Mouse (Mus musculus): ENCODE measurements around the gene C1ra. TPM values are rescaled to one million over a fixed set of nuclear protein-coding genes. Genes with fewer than 3 reads are reported as not detected.
"Not testable (repeated sequence)": the region's sequence is repeated elsewhere in the genome, so short reads cannot be mapped to it uniquely, and the experiment has no call there.

C1ra gene
- polyA plus RNA-seq, 1 experiment from 2014 or later = 7.5 TPM

DNA sequence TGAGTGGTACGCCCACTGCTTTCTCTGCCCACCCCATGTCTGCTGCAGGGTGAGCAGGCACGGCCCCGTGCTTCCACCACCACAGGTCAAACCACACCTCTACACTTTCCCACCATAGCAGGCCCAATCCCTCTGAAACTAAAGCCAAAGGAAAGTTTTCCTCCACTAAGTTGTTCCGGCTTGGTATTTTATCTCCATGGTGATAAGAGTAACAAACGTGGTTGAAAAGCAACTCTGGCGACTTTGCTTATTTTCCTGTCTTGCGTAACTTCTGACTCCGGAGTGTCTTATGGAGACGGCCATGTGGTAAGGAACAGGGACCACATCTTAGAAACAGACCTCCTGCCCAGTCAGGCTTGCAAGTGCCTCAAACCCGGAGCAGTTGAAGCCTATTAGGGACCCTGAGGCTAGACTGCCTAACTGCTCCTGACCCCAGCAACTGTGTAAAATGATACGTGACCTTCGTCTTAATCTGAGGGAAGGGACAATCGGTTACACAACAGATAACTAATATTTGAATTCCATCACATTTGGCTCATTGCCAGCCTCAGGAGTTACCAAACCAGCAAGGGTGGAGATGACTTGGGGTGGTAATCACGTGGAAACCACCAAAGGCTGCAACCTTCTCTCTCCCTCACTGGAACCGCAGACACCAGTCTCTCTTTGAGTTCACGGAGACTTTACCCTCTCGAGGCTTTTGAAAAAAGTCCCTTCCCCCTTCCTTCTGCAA lies 34.1 kb upstream of the C1ra start:
- H3K4me2 ChIP-seq (replicated peaks; ENCODE audit: low read depth) = peak overlapping the region; percentile 48
- H3K27me3 ChIP-seq (replicated peaks; ENCODE audit: control insufficient read depth, insufficient read depth, low read length) = no peaks in the 10 kb centered on the region
- no peaks in the 10 kb centered on the region for H3K36me3 ChIP-seq (ENCODE audit: control insufficient read depth, insufficient read depth)
- H3K4me1 ChIP-seq (replicated peaks; ENCODE audit: control insufficient read depth, insufficient read depth, low read length) = peaks cover 6% of the 10 kb centered on the region
- peak; percentile 75 for ATAC-seq
- H3K9me3 ChIP-seq (ENCODE audit: control insufficient read depth) = no peaks in the 10 kb centered on the region
- 18% methylated on average over 17 of the region's 17 CpGs for WGBS
- no peak overlapping the region for H3K9ac ChIP-seq (ENCODE audit: low read depth, low read length)
- H3K4me3 ChIP-seq (ENCODE audit: low read depth, low read length) = no peak overlapping the region
- TF ChIP-seq CTCF (IDR thresholded peaks at IDR 0.05; ENCODE audit: low read depth) = no peak
- peak overlapping the region; percentile 58 for H3K27ac ChIP-seq (ENCODE audit: low read depth, low read length)

DNA sequence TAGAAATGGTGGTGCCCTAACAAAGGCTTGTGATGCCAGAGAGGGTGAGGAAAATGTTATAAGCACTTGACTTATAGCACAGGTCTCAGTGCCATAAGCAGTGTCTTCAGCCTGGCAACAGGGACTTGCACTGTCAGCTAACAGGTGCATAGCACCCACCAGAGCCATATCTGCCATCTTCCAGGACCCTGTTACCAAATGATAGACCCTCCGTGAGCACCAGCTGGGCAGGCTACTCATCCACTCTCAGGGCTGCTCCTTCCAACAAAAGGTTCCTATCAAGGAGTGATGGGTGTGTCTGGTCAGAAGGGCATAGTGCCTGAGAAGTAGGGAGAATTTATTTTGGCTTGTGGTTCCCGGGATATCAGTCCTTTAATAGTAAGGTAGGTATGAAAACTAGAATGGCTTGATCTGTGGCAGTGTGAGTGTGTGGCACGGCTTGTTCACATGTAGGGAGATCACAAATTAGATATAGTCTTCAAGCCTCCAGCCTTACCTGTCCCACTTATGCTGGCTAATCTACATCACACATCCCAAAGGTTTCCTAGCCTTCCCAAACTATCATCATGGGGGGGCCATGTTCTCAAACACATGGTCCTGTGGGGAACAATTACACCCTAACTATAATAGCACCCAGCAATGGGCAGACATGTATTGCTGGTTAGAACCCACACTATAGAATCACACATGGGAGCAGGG lies 33.2 kb upstream of the C1ra start:
- no peaks in the 10 kb centered on the region for H3K36me3 ChIP-seq (ENCODE audit: control insufficient read depth, insufficient read depth)
- no peaks in the 10 kb centered on the region for H3K27me3 ChIP-seq (replicated peaks; ENCODE audit: control insufficient read depth, insufficient read depth, low read length)
- WGBS = 44% methylated on average over 3 of the region's 3 CpGs
- ATAC-seq = no peak
- H3K4me2 ChIP-seq (replicated peaks; ENCODE audit: low read depth) = peak overlapping the region; percentile 48; the same call in 1 of the 2 replicates
- H3K27ac ChIP-seq (ENCODE audit: low read depth, low read length) = no peak overlapping the region
- no peaks in the 10 kb centered on the region for H3K9me3 ChIP-seq (ENCODE audit: control insufficient read depth)
- no peak overlapping the region for H3K9ac ChIP-seq (ENCODE audit: low read depth, low read length)
- no peak for TF ChIP-seq CTCF (IDR thresholded peaks at IDR 0.05; ENCODE audit: low read depth)
- peaks cover 6% of the 10 kb centered on the region for H3K4me1 ChIP-seq (replicated peaks; ENCODE audit: control insufficient read depth, insufficient read depth, low read length)
- H3K4me3 ChIP-seq (ENCODE audit: low read depth, low read length) = no peak overlapping the region

DNA sequence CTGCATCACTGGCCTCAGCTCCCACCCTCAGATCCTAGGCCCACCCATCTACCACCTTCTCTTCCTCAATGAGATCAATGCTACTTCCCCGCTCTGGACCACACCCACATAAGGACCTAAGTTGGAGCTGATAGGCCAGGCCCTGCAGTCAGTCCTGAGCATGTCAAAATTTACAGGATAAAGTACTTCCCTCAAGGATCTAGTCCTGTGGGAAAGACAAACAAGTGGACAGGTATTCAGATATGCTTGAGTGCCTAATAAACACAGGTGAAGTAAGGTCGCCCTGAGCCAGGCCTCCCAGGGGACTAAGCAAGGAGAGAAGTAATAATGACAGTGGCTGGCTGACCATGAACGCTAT lies 32.7 kb upstream of the C1ra start:
- Histone ChIP-seq H3K27me3 (replicated peaks; ENCODE audit: control insufficient read depth, insufficient read depth, low read length) (no peaks in the 10 kb centered on the region), H3K4me2 (replicated peaks; ENCODE audit: low read depth) (no peak overlapping the region), H3K36me3 (ENCODE audit: control insufficient read depth, insufficient read depth) (no peaks in the 10 kb centered on the region), H3K27ac (ENCODE audit: low read depth, low read length) (no peak overlapping the region), H3K9ac (ENCODE audit: low read depth, low read length) (no peak overlapping the region), H3K4me1 (replicated peaks; ENCODE audit: control insufficient read depth, insufficient read depth, low read length) (peaks cover 6% of the 10 kb centered on the region), H3K4me3 (ENCODE audit: low read depth, low read length) (no peak overlapping the region), H3K9me3 (ENCODE audit: control insufficient read depth) (no peaks in the 10 kb centered on the region)
- ATAC-seq = no peak
- 53% methylated on average over 3 of the region's 3 CpGs for WGBS
- TF ChIP-seq CTCF (IDR thresholded peaks at IDR 0.05; ENCODE audit: low read depth) = no peak

DNA sequence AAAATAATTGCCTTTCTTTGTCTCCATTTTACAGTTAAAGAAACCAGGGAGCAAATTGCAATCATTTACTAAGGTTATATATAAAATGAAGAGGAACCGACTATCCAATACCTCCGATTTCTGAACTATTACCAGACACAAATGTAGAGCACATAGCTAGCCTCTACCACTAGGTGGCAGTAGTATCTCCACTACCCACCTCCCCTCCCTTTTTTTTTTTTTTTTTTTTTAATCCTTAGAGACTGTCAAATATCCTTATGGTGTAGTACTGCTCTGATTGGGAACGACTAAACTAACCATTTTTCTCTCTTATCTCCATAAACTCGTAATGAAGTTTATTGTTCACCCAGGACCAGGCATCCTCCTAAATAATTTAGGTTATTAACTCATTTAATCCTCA lies 31.9 kb upstream of the C1ra start:
- H3K4me1 ChIP-seq (replicated peaks; ENCODE audit: control insufficient read depth, insufficient read depth, low read length) = peaks cover 6% of the 10 kb centered on the region
- no peak overlapping the region for H3K4me2 ChIP-seq (replicated peaks; ENCODE audit: low read depth)
- no peaks in the 10 kb centered on the region for H3K36me3 ChIP-seq (ENCODE audit: control insufficient read depth, insufficient read depth)
- no peak overlapping the region for H3K27ac ChIP-seq (ENCODE audit: low read depth, low read length)
- H3K9me3 ChIP-seq (ENCODE audit: control insufficient read depth) = no peaks in the 10 kb centered on the region
- TF ChIP-seq CTCF (IDR thresholded peaks at IDR 0.05; ENCODE audit: low read depth) = peak; percentile 77
- 58% methylated on average over 4 of the region's 4 CpGs for WGBS
- ATAC-seq = no peak
- no peaks in the 10 kb centered on the region for H3K27me3 ChIP-seq (replicated peaks; ENCODE audit: control insufficient read depth, insufficient read depth, low read length)
- no peak overlapping the region for H3K9ac ChIP-seq (ENCODE audit: low read depth, low read length)
- no peak overlapping the region for H3K4me3 ChIP-seq (ENCODE audit: low read depth, low read length)

DNA sequence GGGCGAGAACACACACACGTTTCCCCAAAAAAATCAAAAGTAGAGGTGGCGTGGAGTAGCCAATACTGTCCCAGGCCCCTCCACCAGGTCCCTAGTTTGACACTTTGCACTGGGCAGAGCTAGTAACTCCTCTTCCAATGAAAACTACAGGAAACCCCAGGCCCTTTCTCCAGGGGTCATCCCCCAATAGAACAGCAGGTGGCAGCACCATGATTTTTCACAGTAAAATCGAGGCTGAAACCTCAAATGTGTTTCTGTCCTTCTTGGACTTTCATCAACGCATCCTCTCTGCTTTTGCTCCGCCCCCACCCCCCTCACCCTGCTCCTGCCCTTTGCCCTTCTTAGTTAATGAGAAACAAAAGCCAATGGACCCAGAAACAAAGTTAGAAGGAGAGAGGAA lies 30.6 kb upstream of the C1ra start:
- TF ChIP-seq CTCF (IDR thresholded peaks at IDR 0.05; ENCODE audit: low read depth) = peak; percentile 80
- no peak overlapping the region for H3K9ac ChIP-seq (ENCODE audit: low read depth, low read length)
- no peaks in the 10 kb centered on the region for H3K36me3 ChIP-seq (ENCODE audit: control insufficient read depth, insufficient read depth)
- no peak overlapping the region for H3K4me3 ChIP-seq (ENCODE audit: low read depth, low read length)
- peak; percentile 58 for ATAC-seq
- H3K4me1 ChIP-seq (replicated peaks; ENCODE audit: control insufficient read depth, insufficient read depth, low read length) = peaks cover 6% of the 10 kb centered on the region
- WGBS = 38% methylated on average over 6 of the region's 6 CpGs
- no peak overlapping the region; the same call in 1 of the 2 replicates for H3K27ac ChIP-seq (ENCODE audit: low read depth, low read length)
- H3K9me3 ChIP-seq (ENCODE audit: control insufficient read depth) = no peaks in the 10 kb centered on the region
- peak overlapping the region; percentile 45 for H3K4me2 ChIP-seq (replicated peaks; ENCODE audit: low read depth)
- no peaks in the 10 kb centered on the region for H3K27me3 ChIP-seq (replicated peaks; ENCODE audit: control insufficient read depth, insufficient read depth, low read length)

DNA sequence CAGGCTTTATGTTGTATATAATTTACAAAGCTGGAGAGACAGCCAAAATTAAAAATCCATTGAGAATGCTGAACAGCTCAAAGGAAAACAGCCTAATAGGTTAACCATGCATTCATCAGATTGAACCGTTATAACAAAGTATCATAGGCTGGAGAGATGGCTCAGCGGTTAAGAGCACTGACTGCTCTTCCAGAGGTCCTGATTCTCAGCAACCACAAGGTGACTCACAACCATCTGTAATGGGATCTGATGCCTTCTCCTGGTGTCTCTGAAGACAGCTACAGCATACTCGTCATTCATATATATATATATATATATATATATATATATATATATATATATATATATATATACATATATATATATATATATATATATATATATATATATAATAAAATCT lies 28.4 kb upstream of the C1ra start:
- not testable (repeated sequence) for H3K36me3 ChIP-seq (ENCODE audit: control insufficient read depth, insufficient read depth); H3K4me3 ChIP-seq (ENCODE audit: low read depth, low read length); H3K27me3 ChIP-seq (replicated peaks; ENCODE audit: control insufficient read depth, insufficient read depth, low read length); H3K9me3 ChIP-seq (ENCODE audit: control insufficient read depth); H3K9ac ChIP-seq (ENCODE audit: low read depth, low read length); H3K4me2 ChIP-seq (replicated peaks; ENCODE audit: low read depth); ATAC-seq; H3K27ac ChIP-seq (ENCODE audit: low read depth, low read length); H3K4me1 ChIP-seq (replicated peaks; ENCODE audit: control insufficient read depth, insufficient read depth, low read length)
- WGBS = 84% methylated on average over 3 of the region's 3 CpGs

Measured in intestine, postnatal 0 days (tissue).